Mouse (Mus musculus) cerebellum, adult 9-10 months (tissue): ENCODE measurements around the gene Ybx1.

Experiments used
- DNase-seq: peaks from one replicate; pipeline ENCODE4 v3.0.0; 2022

Ybx1 gene

GRCm38 (mm10) chr4:119233256-119233901, 61.0 kb downstream of the Ybx1 start:
- DNase-seq, result peak; percentile 62

GRCm38 (mm10) chr4:119232410-119233255, 61.8 kb downstream of the Ybx1 start, which contains the start of the genes AU022252 and P3h1:
Gene AU022252 (minus strand): TSS chr4:119232712.
Gene P3h1 (plus strand): TSS chr4:119232915.
- DNase-seq, result peak; percentile 100
